Mouse (Mus musculus): ENCODE measurements around the gene Nlgn1. TPM values are rescaled to one million over a fixed set of nuclear protein-coding genes. Genes with fewer than 3 reads are reported as not detected.

Gene Nlgn1
- polyA plus RNA-seq, 1 experiment from 2014 or later: 27.5 TPM

DNA sequence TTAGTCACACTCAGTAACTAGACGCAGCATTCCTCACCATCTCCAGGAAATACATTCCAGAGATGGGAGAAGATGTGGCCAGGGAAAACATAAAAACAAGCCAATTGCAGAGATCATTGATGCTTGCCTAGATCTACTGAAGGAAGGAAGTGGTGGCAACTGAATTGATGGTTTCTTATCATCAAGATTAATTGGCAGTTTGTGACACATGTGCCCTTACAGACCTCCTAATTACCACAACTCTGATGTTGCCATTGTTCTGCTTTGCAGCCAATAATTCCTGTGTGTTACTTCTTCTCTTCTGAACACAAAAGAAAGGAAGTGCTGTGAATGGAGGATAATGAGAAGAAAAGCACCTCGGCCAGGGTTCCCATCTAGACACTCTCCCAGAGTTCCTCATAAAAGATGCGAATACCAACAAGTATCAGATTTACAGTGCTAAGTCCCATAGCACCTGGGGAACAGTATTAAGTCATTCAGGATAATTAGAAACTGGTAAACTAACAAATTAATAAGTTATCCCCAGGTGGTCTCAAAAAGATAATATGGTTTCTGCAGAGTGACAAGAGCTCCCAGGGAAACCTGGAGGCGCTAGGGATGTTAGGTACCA is 104.0 kb downstream of the Nlgn1 start:
- Histone ChIP-seq H3K27me3 (ENCODE audit: control insufficient read depth, insufficient read depth, low read length) (no peaks in the 10 kb centered on the region), H3K27ac (no peak overlapping the region), H3K4me1 (replicated peaks; ENCODE audit: control insufficient read depth, insufficient read depth, low read length) (no peaks in the 10 kb centered on the region), H3K9ac (no peak overlapping the region), H3K4me3 (replicated peaks; ENCODE audit: low read length) (no peak overlapping the region), H3K36me3 (replicated peaks; ENCODE audit: control insufficient read depth, insufficient read depth) (no peaks in the 10 kb centered on the region), H3K4me2 (replicated peaks) (no peak overlapping the region), H3K9me3 (ENCODE audit: control insufficient read depth, low read length) (no peaks in the 10 kb centered on the region)
- no peak for ATAC-seq (ENCODE audit: low FRiP score)
- DNase-seq (ENCODE audit: low spot score): no peak
- 58% methylated on average over 4 of the region's 4 CpGs for WGBS

DNA sequence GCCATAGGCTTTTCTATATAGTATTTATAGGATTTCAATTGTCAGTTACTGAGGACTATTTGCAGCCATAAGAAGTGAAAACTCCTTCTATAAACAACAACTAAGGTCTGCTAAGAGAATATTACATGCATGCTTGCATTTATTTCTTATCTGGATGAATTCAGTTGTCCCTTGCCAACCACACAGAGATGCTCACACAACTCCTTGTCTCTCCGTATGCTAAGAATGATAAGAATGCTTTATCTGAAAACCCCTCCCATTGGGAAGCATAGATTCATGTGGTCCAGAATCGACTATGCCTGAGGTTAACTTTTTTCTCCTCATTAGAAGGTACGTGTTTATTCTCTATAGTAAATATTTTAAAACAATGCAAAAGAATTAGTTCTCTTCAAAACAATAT is 108.8 kb downstream of the Nlgn1 start:
- Histone ChIP-seq H3K27ac (no peak overlapping the region), H3K4me2 (replicated peaks) (no peak overlapping the region)

DNA sequence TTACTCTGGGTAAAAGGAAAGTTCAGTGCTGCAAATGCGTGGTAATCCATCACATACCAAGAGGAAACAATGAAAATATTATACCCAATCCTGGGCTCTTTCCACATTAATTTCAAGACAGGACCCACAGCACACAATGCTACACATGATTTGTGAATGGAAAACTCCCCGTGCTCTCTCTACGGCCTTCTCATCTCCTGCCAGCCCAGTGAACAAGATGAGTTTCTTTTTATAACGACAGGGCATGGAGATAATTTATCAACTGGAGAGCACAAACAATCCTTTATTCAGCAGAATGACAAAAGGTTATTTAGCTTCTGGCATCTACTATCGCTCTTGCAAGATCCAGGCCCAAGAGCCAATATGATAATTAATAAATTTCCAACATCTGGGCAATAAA is 116.0 kb downstream of the Nlgn1 start:
- ATAC-seq (ENCODE audit: low FRiP score) (no peak), DNase-seq (ENCODE audit: low spot score) (no peak)
- Histone ChIP-seq H3K4me2 (replicated peaks) (no peak overlapping the region), H3K36me3 (replicated peaks; ENCODE audit: control insufficient read depth, insufficient read depth) (no peaks in the 10 kb centered on the region), H3K27ac (no peak overlapping the region), H3K4me3 (replicated peaks; ENCODE audit: low read length) (no peak overlapping the region), H3K27me3 (ENCODE audit: control insufficient read depth, insufficient read depth, low read length) (no peaks in the 10 kb centered on the region), H3K9ac (no peak overlapping the region), H3K9me3 (ENCODE audit: control insufficient read depth, low read length) (no peaks in the 10 kb centered on the region), H3K4me1 (replicated peaks; ENCODE audit: control insufficient read depth, insufficient read depth, low read length) (no peaks in the 10 kb centered on the region)
- WGBS: 37% methylated on average over 5 of the region's 5 CpGs

More for the DNA sequence above, 108.8 kb downstream of the Nlgn1 start:
- Histone ChIP-seq H3K9me3 (ENCODE audit: control insufficient read depth, low read length) (no peaks in the 10 kb centered on the region), H3K9ac (no peak overlapping the region), H3K27me3 (ENCODE audit: control insufficient read depth, insufficient read depth, low read length) (no peaks in the 10 kb centered on the region), H3K4me1 (replicated peaks; ENCODE audit: control insufficient read depth, insufficient read depth, low read length) (no peaks in the 10 kb centered on the region), H3K4me3 (replicated peaks; ENCODE audit: low read length) (no peak overlapping the region), H3K36me3 (replicated peaks; ENCODE audit: control insufficient read depth, insufficient read depth) (no peaks in the 10 kb centered on the region)
- ATAC-seq (ENCODE audit: low FRiP score): no peak
- WGBS: 83% methylated on average over 3 of the region's 3 CpGs
- no peak for DNase-seq (ENCODE audit: low spot score)

DNA sequence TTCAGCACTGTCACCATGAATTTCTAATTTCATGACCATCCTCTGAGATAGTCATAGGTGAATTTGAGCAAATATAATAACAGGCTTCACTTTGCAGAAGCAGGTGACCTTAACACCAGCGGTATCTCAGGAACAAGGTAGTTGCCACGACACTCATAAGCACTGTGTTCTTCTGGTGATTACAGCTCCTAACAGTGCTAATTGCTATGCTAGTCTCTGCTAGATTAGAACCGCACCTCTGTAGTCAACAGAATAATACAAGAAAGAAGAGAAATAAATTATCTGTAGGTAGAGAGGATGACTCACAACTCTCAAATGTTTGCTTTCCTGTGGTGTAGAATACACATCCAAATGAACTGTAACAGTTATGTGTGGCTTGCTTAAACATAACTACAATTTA is 129.6 kb downstream of the Nlgn1 start:
- H3K27ac ChIP-seq: no peak overlapping the region
- H3K27me3 ChIP-seq (ENCODE audit: control insufficient read depth, insufficient read depth, low read length): no peaks in the 10 kb centered on the region
- ATAC-seq (ENCODE audit: low FRiP score): no peak
- H3K4me2 ChIP-seq (replicated peaks): no peak overlapping the region
- no peaks in the 10 kb centered on the region for H3K9me3 ChIP-seq (ENCODE audit: control insufficient read depth, low read length)
- no peaks in the 10 kb centered on the region for H3K4me1 ChIP-seq (replicated peaks; ENCODE audit: control insufficient read depth, insufficient read depth, low read length)
- H3K36me3 ChIP-seq (replicated peaks; ENCODE audit: control insufficient read depth, insufficient read depth): no peaks in the 10 kb centered on the region
- DNase-seq (ENCODE audit: low spot score): no peak
- WGBS: 89% methylated on average over 3 of the region's 3 CpGs
- no peak overlapping the region for H3K4me3 ChIP-seq (replicated peaks; ENCODE audit: low read length)
- H3K9ac ChIP-seq: no peak overlapping the region

DNA sequence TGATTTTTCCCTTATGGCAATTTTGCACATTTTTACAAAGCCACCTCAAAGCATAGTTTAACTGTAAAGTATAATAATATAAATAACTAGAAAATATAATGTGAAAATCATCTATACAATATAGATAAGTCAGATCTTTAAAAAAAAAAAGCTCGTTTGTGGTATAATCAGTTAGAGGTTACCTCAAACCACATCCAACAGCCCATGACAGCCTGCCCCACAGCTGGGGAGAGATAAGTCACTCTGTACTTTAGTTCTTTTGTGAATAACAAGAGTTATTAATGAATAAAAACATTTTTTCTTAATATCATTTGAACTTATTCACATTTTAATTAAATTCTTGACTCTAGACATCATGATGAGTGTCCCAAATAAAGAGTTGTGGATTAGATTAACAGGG is 130.8 kb downstream of the Nlgn1 start:
- 76% methylated on average over 1 of the region's 1 CpGs for WGBS
- ATAC-seq (ENCODE audit: low FRiP score) (no peak), DNase-seq (ENCODE audit: low spot score) (no peak)
- Histone ChIP-seq H3K9ac (no peak overlapping the region), H3K4me3 (replicated peaks; ENCODE audit: low read length) (no peak overlapping the region), H3K9me3 (ENCODE audit: control insufficient read depth, low read length) (no peaks in the 10 kb centered on the region), H3K4me1 (replicated peaks; ENCODE audit: control insufficient read depth, insufficient read depth, low read length) (no peaks in the 10 kb centered on the region), H3K27me3 (ENCODE audit: control insufficient read depth, insufficient read depth, low read length) (no peaks in the 10 kb centered on the region), H3K36me3 (replicated peaks; ENCODE audit: control insufficient read depth, insufficient read depth) (no peaks in the 10 kb centered on the region), H3K4me2 (replicated peaks) (no peak overlapping the region), H3K27ac (no peak overlapping the region)

DNA sequence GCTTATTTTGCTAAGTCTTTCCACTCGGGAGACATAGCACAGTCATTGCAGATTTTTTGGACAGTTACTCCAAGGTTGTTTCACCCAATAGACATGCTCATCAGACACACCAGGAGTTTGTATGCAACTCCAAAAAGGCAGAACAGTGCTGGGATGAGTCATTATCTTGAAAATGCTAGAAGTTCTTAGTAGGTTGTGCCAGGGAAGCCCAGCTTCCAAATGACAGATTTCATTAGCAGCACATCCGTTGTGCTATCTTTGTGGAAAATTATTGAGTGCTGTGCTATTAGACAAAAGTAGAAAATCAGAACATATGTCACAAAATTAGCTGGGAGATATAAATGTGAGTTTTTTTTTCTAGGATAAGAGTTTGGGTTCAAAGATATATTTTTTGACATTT is 137.3 kb downstream of the Nlgn1 start:
- no peak overlapping the region for H3K4me3 ChIP-seq (replicated peaks; ENCODE audit: low read length)
- H3K9ac ChIP-seq: no peak overlapping the region
- no peak overlapping the region for H3K4me2 ChIP-seq (replicated peaks)
- no peaks in the 10 kb centered on the region for H3K9me3 ChIP-seq (ENCODE audit: control insufficient read depth, low read length)
- 87% methylated on average over 2 of the region's 2 CpGs for WGBS
- no peak for DNase-seq (ENCODE audit: low spot score)
- no peak overlapping the region for H3K27ac ChIP-seq
- H3K4me1 ChIP-seq (replicated peaks; ENCODE audit: control insufficient read depth, insufficient read depth, low read length): no peaks in the 10 kb centered on the region
- ATAC-seq (ENCODE audit: low FRiP score): no peak
- H3K27me3 ChIP-seq (ENCODE audit: control insufficient read depth, insufficient read depth, low read length): no peaks in the 10 kb centered on the region
- no peaks in the 10 kb centered on the region for H3K36me3 ChIP-seq (replicated peaks; ENCODE audit: control insufficient read depth, insufficient read depth)

DNA sequence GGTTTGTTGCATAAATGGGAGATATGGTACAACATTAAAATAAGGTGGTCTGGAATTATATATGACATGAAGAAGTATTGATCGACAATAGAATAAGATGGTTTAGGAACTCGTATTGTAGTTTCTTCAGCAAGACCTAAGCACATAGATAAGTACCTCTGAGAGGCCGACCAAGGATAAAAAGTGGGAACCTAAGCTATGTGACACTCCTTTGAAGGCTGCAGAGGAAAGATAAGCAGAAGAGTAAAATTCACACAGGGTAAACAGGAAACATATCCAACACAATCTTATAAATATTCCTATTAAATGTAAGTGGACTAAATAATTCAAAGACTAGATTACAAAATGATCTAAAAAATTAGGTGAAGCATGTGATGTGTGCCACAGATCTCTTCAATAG is 151.2 kb downstream of the Nlgn1 start:
- H3K4me3 ChIP-seq (replicated peaks; ENCODE audit: low read length): no peak overlapping the region
- 96% methylated on average over 3 of the region's 3 CpGs for WGBS
- ATAC-seq (ENCODE audit: low FRiP score) (no peak), DNase-seq (ENCODE audit: low spot score) (no peak)
- no peak overlapping the region for H3K4me2 ChIP-seq (replicated peaks)
- no peaks in the 10 kb centered on the region for H3K36me3 ChIP-seq (replicated peaks; ENCODE audit: control insufficient read depth, insufficient read depth)
- no peaks in the 10 kb centered on the region for H3K9me3 ChIP-seq (ENCODE audit: control insufficient read depth, low read length)
- no peaks in the 10 kb centered on the region for H3K27me3 ChIP-seq (ENCODE audit: control insufficient read depth, insufficient read depth, low read length)
- H3K4me1 ChIP-seq (replicated peaks; ENCODE audit: control insufficient read depth, insufficient read depth, low read length): no peaks in the 10 kb centered on the region
- H3K27ac ChIP-seq: no peak overlapping the region
- no peak overlapping the region for H3K9ac ChIP-seq

DNA sequence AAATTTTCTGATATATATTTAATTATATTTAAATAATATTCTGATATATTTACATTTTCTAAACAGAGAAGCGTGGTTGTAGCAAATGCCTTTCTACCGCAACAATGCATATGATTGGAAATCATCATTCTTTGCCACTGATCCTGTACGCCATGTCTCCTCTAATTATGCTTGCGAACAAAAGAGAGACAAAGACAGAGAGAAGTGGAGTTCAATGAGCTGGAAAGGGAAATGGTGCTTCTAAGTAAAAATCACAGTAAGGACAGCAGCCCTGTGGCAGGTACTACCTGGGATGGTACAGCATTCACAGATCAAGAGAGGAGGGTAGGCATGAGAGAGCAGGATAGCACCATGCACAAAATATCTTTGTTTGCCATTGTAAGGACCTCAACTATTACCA is 156.9 kb downstream of the Nlgn1 start:
- DNase-seq (ENCODE audit: low spot score) (no peak), ATAC-seq (ENCODE audit: low FRiP score) (no peak)
- Histone ChIP-seq H3K9me3 (ENCODE audit: control insufficient read depth, low read length) (no peaks in the 10 kb centered on the region), H3K4me3 (replicated peaks; ENCODE audit: low read length) (no peak overlapping the region), H3K36me3 (replicated peaks; ENCODE audit: control insufficient read depth, insufficient read depth) (no peaks in the 10 kb centered on the region), H3K27ac (no peak overlapping the region), H3K9ac (no peak overlapping the region), H3K4me1 (replicated peaks; ENCODE audit: control insufficient read depth, insufficient read depth, low read length) (no peaks in the 10 kb centered on the region), H3K4me2 (replicated peaks) (no peak overlapping the region), H3K27me3 (ENCODE audit: control insufficient read depth, insufficient read depth, low read length) (no peaks in the 10 kb centered on the region)
- 62% methylated on average over 4 of the region's 4 CpGs for WGBS

DNA sequence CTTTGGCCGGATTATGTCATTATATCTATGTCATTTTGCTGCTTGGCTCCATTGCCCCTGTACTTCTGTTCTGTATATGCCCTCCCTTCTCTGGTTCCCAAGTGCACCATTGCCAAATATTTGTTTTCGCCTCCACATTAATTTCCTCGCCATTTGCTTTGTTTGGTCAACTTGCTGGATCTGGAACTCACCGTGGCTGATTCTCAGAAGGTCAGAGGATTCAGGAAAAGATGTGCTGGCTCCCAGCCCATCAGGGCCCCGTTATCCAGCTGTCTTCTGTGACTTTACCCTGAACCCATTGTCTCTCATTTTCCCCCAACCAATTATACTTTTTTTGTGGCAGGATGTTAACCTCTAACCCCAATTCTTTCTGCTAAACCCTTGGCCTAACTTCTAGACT is 158.0 kb downstream of the Nlgn1 start:
- Histone ChIP-seq H3K4me1 (replicated peaks; ENCODE audit: control insufficient read depth, insufficient read depth, low read length) (no peaks in the 10 kb centered on the region), H3K27ac (no peak overlapping the region), H3K27me3 (ENCODE audit: control insufficient read depth, insufficient read depth, low read length) (no peaks in the 10 kb centered on the region), H3K4me3 (replicated peaks; ENCODE audit: low read length) (no peak overlapping the region), H3K36me3 (replicated peaks; ENCODE audit: control insufficient read depth, insufficient read depth) (no peaks in the 10 kb centered on the region), H3K9me3 (ENCODE audit: control insufficient read depth, low read length) (no peaks in the 10 kb centered on the region), H3K9ac (no peak overlapping the region), H3K4me2 (replicated peaks) (no peak overlapping the region)
- 48% methylated on average over 5 of the region's 5 CpGs for WGBS
- ATAC-seq (ENCODE audit: low FRiP score) (no peak), DNase-seq (ENCODE audit: low spot score) (no peak)

DNA sequence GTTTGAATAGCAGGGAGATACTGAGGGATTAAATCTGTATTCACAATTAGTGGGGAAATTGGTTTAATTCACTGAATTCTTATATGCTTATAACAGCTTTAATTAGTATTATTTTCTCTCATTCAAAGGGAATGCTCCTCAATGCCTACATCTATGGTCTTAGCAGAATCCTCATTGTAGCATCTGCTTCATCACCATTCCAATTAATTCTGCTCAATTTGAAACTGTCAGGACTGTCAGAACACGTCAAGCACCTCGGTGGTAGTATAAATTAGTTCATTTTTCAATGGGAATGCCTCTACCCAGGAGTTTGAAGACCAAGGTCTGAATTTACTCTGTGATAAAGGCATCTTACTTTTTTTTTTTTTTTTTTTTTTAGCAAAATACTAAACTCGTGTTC is 158.6 kb downstream of the Nlgn1 start:
- 47% methylated on average over 3 of the region's 3 CpGs for WGBS
- Histone ChIP-seq H3K4me1 (replicated peaks; ENCODE audit: control insufficient read depth, insufficient read depth, low read length) (no peaks in the 10 kb centered on the region), H3K9me3 (ENCODE audit: control insufficient read depth, low read length) (no peaks in the 10 kb centered on the region), H3K9ac (no peak overlapping the region), H3K27ac (no peak overlapping the region), H3K4me3 (replicated peaks; ENCODE audit: low read length) (no peak overlapping the region), H3K4me2 (replicated peaks) (no peak overlapping the region), H3K36me3 (replicated peaks; ENCODE audit: control insufficient read depth, insufficient read depth) (no peaks in the 10 kb centered on the region), H3K27me3 (ENCODE audit: control insufficient read depth, insufficient read depth, low read length) (no peaks in the 10 kb centered on the region)
- ATAC-seq (ENCODE audit: low FRiP score): no peak
- DNase-seq (ENCODE audit: low spot score): no peak

All from hindbrain, embryonic 14.5 days (tissue).